Mouse (Mus musculus) liver, embryonic 14.5 days (tissue): ENCODE measurements around the gene Usp12.

Source experiments
- CTCF ChIP-seq: IDR thresholded peaks from 2 replicates; pipeline ENCODE4 v1.5.1; 2016; ENCODE audit warnings: antibody characterized with exemption, low read depth, control low read depth
- EP300 ChIP-seq: IDR thresholded peaks from 2 replicates; pipeline ENCODE4 v1.6.1; 2016; ENCODE audit warnings: antibody characterized with exemption, low read depth

DNA sequence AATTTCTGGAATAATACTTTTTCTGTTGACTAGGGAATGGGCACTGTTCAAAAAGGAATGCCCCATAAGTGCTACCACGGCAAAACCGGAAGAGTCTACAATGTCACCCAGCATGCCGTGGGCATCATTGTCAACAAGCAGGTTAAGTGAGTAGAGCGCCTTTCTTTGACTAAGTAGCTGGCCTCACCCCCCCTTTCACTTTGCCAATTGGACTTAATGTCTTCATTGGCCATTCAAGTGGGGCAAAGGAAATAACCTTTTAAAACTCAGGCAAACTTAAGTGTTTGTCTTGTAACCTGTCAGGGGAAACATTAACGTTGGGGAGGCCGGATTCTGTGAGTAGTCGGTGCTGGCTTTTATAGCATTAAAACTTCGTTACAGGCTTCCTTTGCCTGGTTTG lies 40.2 kb upstream of the Usp12 start:
- no peak for TF ChIP-seq CTCF
- no peak for TF ChIP-seq EP300
